Mouse (Mus musculus): ENCODE data around the gene Ercc6l. TPM values are rescaled to one million over a fixed set of nuclear protein-coding genes. Genes with fewer than 3 reads are reported as not detected.
A peak's percentile ranks its signal among the peaks of the same experiment; 100 is the strongest.

Ercc6l gene
- 4.9 and 6.1 TPM in 2 replicates for polyA plus RNA-seq (2011; ENCODE audit: insufficient read depth, insufficient read length, low replicate concordance, missing spikeins)

- peak within 1 kb of the TSS; percentile 79 for H3K27ac ChIP-seq (ENCODE audit: control insufficient read depth, insufficient read depth, low read depth, low read length, poor library complexity)
- no peaks in the 10 kb centered on the region; the same call in 1 of the 2 replicates for H3K4me1 ChIP-seq (ENCODE audit: control insufficient read depth, insufficient read depth, low read length)
- 10% methylated on average over 42 of the region's 42 CpGs for WGBS
- TF ChIP-seq CTCF (IDR thresholded peaks at IDR 0.05; ENCODE audit: control insufficient read depth, insufficient read depth, low read length) = no peak
- peak; percentile 30; the same call in 1 of the 2 replicates for TF ChIP-seq POLR2A (IDR thresholded peaks at IDR 0.05; ENCODE audit: borderline replicate concordance, control insufficient read depth, low read depth, low read length)
- peak within 1 kb of the TSS; percentile 81 for H3K4me3 ChIP-seq (replicated peaks; ENCODE audit: control insufficient read depth, low read depth, low read length)
Measured at GRCm38 (mm10) chrX:102156618-102157422, at the start of gene Ercc6l. TSS of gene Ercc6l (minus strand) at chrX:102157091.

GRCm38 (mm10) chrX:102190840-102191239 is 33.9 kb upstream of the Ercc6l start:
- TF ChIP-seq CTCF (IDR thresholded peaks at IDR 0.05; ENCODE audit: control insufficient read depth, insufficient read depth, low read length) (no peak), POLR2A (IDR thresholded peaks at IDR 0.05; ENCODE audit: borderline replicate concordance, control insufficient read depth, low read depth, low read length) (no peak)
- Histone ChIP-seq H3K4me1 (ENCODE audit: control insufficient read depth, insufficient read depth, low read length) (no peaks in the 10 kb centered on the region), H3K27ac (ENCODE audit: control insufficient read depth, insufficient read depth, low read depth, low read length, poor library complexity) (no peak overlapping the region), H3K4me3 (replicated peaks; ENCODE audit: control insufficient read depth, low read depth, low read length) (no peak overlapping the region)
- 80% methylated on average over 1 of the region's 1 CpGs for WGBS

- Histone ChIP-seq H3K27ac (ENCODE audit: control insufficient read depth, insufficient read depth, low read depth, low read length, poor library complexity) (no peak overlapping the region), H3K4me1 (ENCODE audit: control insufficient read depth, insufficient read depth, low read length) (no peaks in the 10 kb centered on the region), H3K4me3 (replicated peaks; ENCODE audit: control insufficient read depth, low read depth, low read length) (no peak overlapping the region)
- no peak for TF ChIP-seq CTCF (IDR thresholded peaks at IDR 0.05; ENCODE audit: control insufficient read depth, insufficient read depth, low read length)
- TF ChIP-seq POLR2A (IDR thresholded peaks at IDR 0.05; ENCODE audit: borderline replicate concordance, control insufficient read depth, low read depth, low read length) = no peak
- WGBS = 34% methylated on average over 5 of the region's 5 CpGs
Measured at GRCm38 (mm10) chrX:102189581-102189980, 32.7 kb upstream of the Ercc6l start.

- Histone ChIP-seq H3K4me3 (replicated peaks; ENCODE audit: control insufficient read depth, low read depth, low read length) (peak within 1 kb of the TSS; percentile 68), H3K4me1 (ENCODE audit: control insufficient read depth, insufficient read depth, low read length) (no peaks in the 10 kb centered on the region), H3K27ac (ENCODE audit: control insufficient read depth, insufficient read depth, low read depth, low read length, poor library complexity) (peak within 1 kb of the TSS; percentile 79)
- peak; percentile 78; the same call in 1 of the 2 replicates for TF ChIP-seq POLR2A (IDR thresholded peaks at IDR 0.05; ENCODE audit: borderline replicate concordance, control insufficient read depth, low read depth, low read length)
- peak; percentile 68 for TF ChIP-seq CTCF (IDR thresholded peaks at IDR 0.05; ENCODE audit: control insufficient read depth, insufficient read depth, low read length)
- 11% methylated on average over 37 of the region's 37 CpGs for WGBS
Measured at GRCm38 (mm10) chrX:102188712-102189497, 32.0 kb upstream of the Ercc6l start, which contains the start of gene Rps4x. TSS of gene Rps4x (minus strand) at chrX:102189394.

GRCm38 (mm10) chrX:102187023-102187699 is 30.3 kb upstream of the Ercc6l start:
- no peaks in the 10 kb centered on the region for H3K4me1 ChIP-seq (ENCODE audit: control insufficient read depth, insufficient read depth, low read length)
- no peak overlapping the region for H3K27ac ChIP-seq (ENCODE audit: control insufficient read depth, insufficient read depth, low read depth, low read length, poor library complexity)
- peak overlapping the region; percentile 9 for H3K4me3 ChIP-seq (replicated peaks; ENCODE audit: control insufficient read depth, low read depth, low read length)
- 24% methylated on average over 11 of the region's 11 CpGs for WGBS
- TF ChIP-seq POLR2A (IDR thresholded peaks at IDR 0.05; ENCODE audit: borderline replicate concordance, control insufficient read depth, low read depth, low read length) (no peak), CTCF (IDR thresholded peaks at IDR 0.05; ENCODE audit: control insufficient read depth, insufficient read depth, low read length) (no peak)

GRCm38 (mm10) chrX:102182575-102182974 is 25.7 kb upstream of the Ercc6l start:
- H3K4me1 ChIP-seq (ENCODE audit: control insufficient read depth, insufficient read depth, low read length) = no peaks in the 10 kb centered on the region
- no peak overlapping the region for H3K4me3 ChIP-seq (replicated peaks; ENCODE audit: control insufficient read depth, low read depth, low read length)
- TF ChIP-seq CTCF (IDR thresholded peaks at IDR 0.05; ENCODE audit: control insufficient read depth, insufficient read depth, low read length) = no peak
- no peak for TF ChIP-seq POLR2A (IDR thresholded peaks at IDR 0.05; ENCODE audit: borderline replicate concordance, control insufficient read depth, low read depth, low read length)
- H3K27ac ChIP-seq (ENCODE audit: control insufficient read depth, insufficient read depth, low read depth, low read length, poor library complexity) = no peak overlapping the region

- 79% methylated on average over 5 of the region's 5 CpGs for WGBS
- no peaks in the 10 kb centered on the region for H3K4me1 ChIP-seq (ENCODE audit: control insufficient read depth, insufficient read depth, low read length)
- H3K4me3 ChIP-seq (replicated peaks; ENCODE audit: control insufficient read depth, low read depth, low read length) = no peak overlapping the region
- TF ChIP-seq POLR2A (IDR thresholded peaks at IDR 0.05; ENCODE audit: borderline replicate concordance, control insufficient read depth, low read depth, low read length) (no peak), CTCF (IDR thresholded peaks at IDR 0.05; ENCODE audit: control insufficient read depth, insufficient read depth, low read length) (no peak)
- no peak overlapping the region for H3K27ac ChIP-seq (ENCODE audit: control insufficient read depth, insufficient read depth, low read depth, low read length, poor library complexity)
Measured at GRCm38 (mm10) chrX:102175538-102176287, 18.8 kb upstream of the Ercc6l start.

All from bone marrow, adult 2 months (tissue).